Mouse (Mus musculus): ENCODE results near the gene Slc15a5. TPM values are rescaled to one million over a fixed set of nuclear protein-coding genes. Genes with fewer than 3 reads are reported as not detected.

Gene Slc15a5
- polyA plus RNA-seq (2014; fragmentation: Illumina TruSeq; extraction: RNeasy Lipid Tissue Mini Kit (QIAGEN cat#74804); ENCODE audit: insufficient read depth, low read depth, low replicate concordance): not detected

GRCm38 (mm10) chr6:138079816-138080215 is at the start of gene Slc15a5:
Slc15a5 (minus strand) TSS chr6:138079916.

Other genes starting within 250 kb of the Slc15a5 start
- 758 TPM for gene Mgst1, start 60.4 kb upstream of the Slc15a5 start, polyA plus RNA-seq (2014; fragmentation: Illumina TruSeq; extraction: RNeasy Lipid Tissue Mini Kit (QIAGEN cat#74804); ENCODE audit: insufficient read depth, low read depth, low replicate concordance)

All from lung, adult 10 weeks (tissue).